Mouse (Mus musculus) heart, embryonic 14.5 days (tissue): ENCODE results near the gene Il6ra. TPM values are rescaled to one million over a fixed set of nuclear protein-coding genes. Genes with fewer than 3 reads are reported as not detected.
A peak's percentile ranks its signal among the peaks of the same experiment; 100 is the strongest.

ENCODE experiments used
- ATAC-seq: fragments of 200-750 bp; cut with Nextera tagmentation; 2 replicates; pipeline ENCODE4 v1.8.0; 2017; ENCODE audit warnings: low read depth, moderate TSS enrichment; ENCODE audit not compliant: insufficient number of reproducible peaks, insufficient read depth, low FRiP score
- H3K27ac ChIP-seq, 2 experiments: fragments of 200-500 bp in 1 of 2; fragments of 300-500 bp in 1 of 2; sonication (generic) in 1 of 2; replicated peaks in 1 of 2; 2 replicates each; pipeline ENCODE4 v1.5.1; 2012 to 2014; ENCODE audit warnings: low read depth in 2 of 2, low read length in 2 of 2, control low read depth in 1 of 2, mild to moderate bottlenecking in 1 of 2, mixed read lengths in 1 of 2; ENCODE audit not compliant: control insufficient read depth in 1 of 2, insufficient read depth in 1 of 2
- H3K27me3 ChIP-seq: fragments of 300-500 bp; sonication (generic); 2 replicates; pipeline ENCODE4 v1.6.1; 2014; ENCODE audit warnings: mild to moderate bottlenecking, low read length, control low read depth; ENCODE audit not compliant: control insufficient read depth, insufficient read depth
- H3K36me3 ChIP-seq: fragments of 300-500 bp; sonication (generic); 2 replicates; pipeline ENCODE4 v1.6.1; 2014; ENCODE audit warnings: mild to moderate bottlenecking, control low read depth, low read length, mixed read lengths; ENCODE audit not compliant: control insufficient read depth, insufficient read depth
- H3K4me1 ChIP-seq, 2 experiments: fragments of 200-500 bp in 1 of 2; fragments of 300-500 bp in 1 of 2; sonication (generic) in 1 of 2; 2 replicates each; pipeline ENCODE4 v1.6.1; 2012 to 2014; ENCODE audit warnings: low read length in 2 of 2, control low read depth in 1 of 2, mixed read lengths in 1 of 2; ENCODE audit not compliant: control insufficient read depth in 2 of 2, insufficient read depth in 2 of 2
- H3K4me2 ChIP-seq: fragments of 300-500 bp; sonication (generic); 2 replicates; pipeline ENCODE4 v1.6.1; 2014; ENCODE audit warnings: mild to moderate bottlenecking, low read length
- H3K4me3 ChIP-seq, 2 experiments: fragments of 200-500 bp in 1 of 2; fragments of 300-500 bp in 1 of 2; sonication (generic) in 1 of 2; 2 replicates each; pipeline ENCODE4 v1.5.1; 2012 to 2014; ENCODE audit warnings: low read length in 2 of 2, mild to moderate bottlenecking in 2 of 2, control low read depth in 1 of 2, low read depth in 1 of 2, moderate library complexity in 1 of 2; ENCODE audit not compliant: control insufficient read depth in 1 of 2, insufficient read depth in 1 of 2
- H3K9ac ChIP-seq: fragments of 300-500 bp; sonication (generic); 2 replicates; pipeline ENCODE4 v1.6.1; 2014; ENCODE audit warnings: mild to moderate bottlenecking, low read length
- H3K9me3 ChIP-seq: fragments of 300-500 bp; sonication (generic); 2 replicates; pipeline ENCODE4 v1.6.1; 2016; ENCODE audit warnings: low read length, control low read depth; ENCODE audit not compliant: control insufficient read depth
- WGBS: fragments of 180-500 bp; shearing (Covaris S2); extraction: QIAGEN DNeasy Blood & Tissue Kit; methylation state at CpG from one replicate; pipeline ENCODE4 v1.1.7; 2014; 5-methylcytosine and 5-hydroxymethylcytosine counted together
- polyA plus RNA-seq: library from polyadenylated mRNA; unstranded; fragments of >200 nt; fragmentation: Nextera tagmentation; extraction: Ambion mirVana; gene quantifications from 2 replicates; pipeline ENCODE4 v1.2.1, GENCODE M21; 2014

Il6ra gene
- polyA plus RNA-seq, 1 experiment from 2014 or later: 0.32 TPM

- Histone ChIP-seq H3K9me3 (no peaks in the 10 kb centered on the region), H3K4me1 (no peaks in the 10 kb centered on the region), H3K27ac (no peak overlapping the region), H3K27me3 (no peaks in the 10 kb centered on the region), H3K36me3 (no peaks in the 10 kb centered on the region), H3K4me2 (no peak overlapping the region), H3K9ac (no peak overlapping the region), H3K4me3 (no peak overlapping the region)
- ATAC-seq: no peak
- 88% methylated on average over 1 of the region's 1 CpGs for WGBS
Measured at GRCm38 (mm10) chr3:89926440-89926839, 13.4 kb upstream of the Il6ra start.

- H3K9me3 ChIP-seq: no peaks in the 10 kb centered on the region
- no peak overlapping the region for H3K4me3 ChIP-seq
- no peak overlapping the region for H3K27ac ChIP-seq
- H3K4me2 ChIP-seq: no peak overlapping the region
- no peaks in the 10 kb centered on the region for H3K4me1 ChIP-seq
- H3K36me3 ChIP-seq: no peaks in the 10 kb centered on the region
- WGBS: 65% methylated on average over 6 of the region's 6 CpGs
- ATAC-seq: no peak
- H3K9ac ChIP-seq: no peak overlapping the region
- H3K27me3 ChIP-seq: no peaks in the 10 kb centered on the region
Measured at GRCm38 (mm10) chr3:89920711-89921110, 7.7 kb upstream of the Il6ra start.

GRCm38 (mm10) chr3:89917408-89917807 is 4.4 kb upstream of the Il6ra start:
- H3K4me2 ChIP-seq: no peak overlapping the region
- H3K27me3 ChIP-seq: peaks cover 20% of the 10 kb centered on the region
- H3K4me3 ChIP-seq: no peak overlapping the region
- H3K27ac ChIP-seq: no peak overlapping the region
- no peak for ATAC-seq
- no peaks in the 10 kb centered on the region for H3K36me3 ChIP-seq
- peaks cover 4 to 9% of the 10 kb centered on the region in 2 experiments; a peak in 2 of 4 replicates for H3K4me1 ChIP-seq
- no peak overlapping the region for H3K9ac ChIP-seq
- no peaks in the 10 kb centered on the region for H3K9me3 ChIP-seq
- WGBS: 48% methylated on average over 3 of the region's 3 CpGs

GRCm38 (mm10) chr3:89916622-89917021 is 3.6 kb upstream of the Il6ra start:
- Histone ChIP-seq H3K4me1 (peaks cover 4 to 9% of the 10 kb centered on the region in 2 experiments; a peak in 2 of 4 replicates), H3K4me3 (no peak overlapping the region), H3K27me3 (peaks cover 28% of the 10 kb centered on the region), H3K9me3 (no peaks in the 10 kb centered on the region), H3K9ac (no peak overlapping the region), H3K4me2 (no peak overlapping the region), H3K27ac (no peak overlapping the region), H3K36me3 (no peaks in the 10 kb centered on the region)
- ATAC-seq: no peak
- 62% methylated on average over 1 of the region's 1 CpGs for WGBS

GRCm38 (mm10) chr3:89914700-89915099 is 1.7 kb upstream of the Il6ra start:
- Histone ChIP-seq H3K36me3 (no peaks in the 10 kb centered on the region), H3K27me3 (peaks cover 36% of the 10 kb centered on the region), H3K9me3 (no peaks in the 10 kb centered on the region), H3K27ac (no peak overlapping the region), H3K9ac (no peak overlapping the region), H3K4me3 (no peak overlapping the region), H3K4me2 (no peak overlapping the region), H3K4me1 (peaks cover 4 to 9% of the 10 kb centered on the region in 2 experiments; a peak in 2 of 4 replicates)
- ATAC-seq: no peak
- 51% methylated on average over 4 of the region's 4 CpGs for WGBS

GRCm38 (mm10) chr3:89912108-89912542 is 871 bp downstream of the Il6ra start:
- 32% methylated on average over 6 of the region's 6 CpGs for WGBS
- peak overlapping the region; percentile 95 for H3K4me2 ChIP-seq
- H3K27ac ChIP-seq: no peak overlapping the region
- H3K27me3 ChIP-seq: peaks cover 43% of the 10 kb centered on the region
- H3K4me1 ChIP-seq: peaks cover 4 to 9% of the 10 kb centered on the region in 2 experiments; a peak in 2 of 4 replicates
- H3K4me3 ChIP-seq: no peak overlapping the region
- no peak overlapping the region for H3K9ac ChIP-seq
- ATAC-seq: 0 out of 2 replicates have a peak, but pooled peaks have one; percentile 40
- H3K36me3 ChIP-seq: no peaks in the 10 kb centered on the region
- H3K9me3 ChIP-seq: no peaks in the 10 kb centered on the region

- ATAC-seq: no peak
- H3K4me3 ChIP-seq: no peak overlapping the region
- H3K9ac ChIP-seq: no peak overlapping the region
- H3K4me2 ChIP-seq: no peak overlapping the region
- no peak overlapping the region for H3K27ac ChIP-seq
- H3K36me3 ChIP-seq: no peaks in the 10 kb centered on the region
- no peaks in the 10 kb centered on the region for H3K9me3 ChIP-seq
- H3K27me3 ChIP-seq: peaks cover 43% of the 10 kb centered on the region
- H3K4me1 ChIP-seq: peaks cover 5 to 9% of the 10 kb centered on the region in 2 experiments; a peak in 2 of 4 replicates
- WGBS: 71% methylated on average over 3 of the region's 3 CpGs
Measured at GRCm38 (mm10) chr3:89911207-89911606, 1.8 kb downstream of the Il6ra start.
